ENCODE assay signal across 25 mouse cellular contexts in the genomic region with DNA sequence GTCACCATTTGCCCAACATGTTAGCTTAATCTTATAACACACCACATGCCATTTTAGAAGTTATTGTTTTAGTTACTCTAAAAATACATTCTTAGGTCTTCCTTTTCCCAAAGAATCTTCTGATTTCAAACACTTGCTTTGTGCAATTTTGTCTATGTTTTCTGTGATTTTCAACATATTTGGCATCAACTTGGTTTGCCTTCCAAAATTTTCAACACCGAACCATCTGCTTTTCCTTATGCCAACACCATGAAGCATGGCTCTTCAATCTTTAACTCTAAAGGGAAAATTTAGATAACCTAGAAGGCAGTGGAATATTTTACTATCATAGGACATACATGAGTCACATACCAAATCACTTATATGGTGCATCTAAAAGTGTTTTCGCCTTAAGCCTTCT. TPM values are rescaled to one million over a fixed set of nuclear protein-coding genes. Genes with fewer than 3 reads are reported as not detected.
DNase-seq lines count a peak whose midpoint lies in the region; ATAC-seq and TF ChIP-seq lines count a peak whose summit lies in the region.
"Had no signal": no experiment of that assay in that cellular context is flagged by ENCODE, and none has a peak within 500 bp of the region (broad histone marks: within the 10 kb centered on the region; RNA-seq: fewer than 3 reads in every experiment).

No protein-coding gene starts in this region.

- H3K4me1 ChIP-seq in forebrain, embryonic 15.5 days: 0 out of 2 replicates have a peak, but pooled peaks cover 6% of the 10 kb centered on the region
- H3K4me1 ChIP-seq in forebrain, embryonic 16.5 days (replicated peaks; ENCODE audit: control insufficient read depth, insufficient read depth, low read length): peaks cover 7% of the 10 kb centered on the region; the same call in 1 of the 2 replicates
- H3K4me1 ChIP-seq in liver, postnatal 0 days (ENCODE audit: insufficient read depth): no peaks in the 10 kb centered on the region
- H3K4me1 ChIP-seq: embryonic facial prominence, embryonic 12.5 days; forebrain, embryonic 12.5 days; heart, embryonic 15.5 days; hindbrain, embryonic 13.5 days; intestine, embryonic 15.5 days had no signal

- no peak; the same call in 1 of the 2 replicates for ATAC-seq in forebrain, embryonic 15.5 days (replicated peaks)
- ATAC-seq in forebrain, embryonic 16.5 days: no peak
- no peak for ATAC-seq in liver, postnatal 0 days
- ATAC-seq: activated CD4-positive, CD25-positive, alpha-beta regulatory T cell, adult 4 months; intestine, embryonic 15.5 days had no signal

- peak overlapping the region; percentile 56; the same call in 1 of the 2 replicates for H3K27ac ChIP-seq in forebrain, embryonic 15.5 days (replicated peaks)
- H3K27ac ChIP-seq in forebrain, embryonic 16.5 days (ENCODE audit: low read length): no peak overlapping the region
- H3K27ac ChIP-seq in left cerebral cortex, adult 2 months: peak overlapping the region; percentile 34; the same call in 1 of the 2 replicates
- H3K27ac ChIP-seq in liver, postnatal 0 days (ENCODE audit: low read depth): no peak overlapping the region
- H3K27ac ChIP-seq: embryonic facial prominence, embryonic 12.5 days; forebrain, embryonic 12.5 days; heart, adult 2 months; heart, embryonic 15.5 days; hindbrain, embryonic 13.5 days; intestine, embryonic 15.5 days had no signal

- H3K4me2 ChIP-seq in forebrain, embryonic 15.5 days (replicated peaks): no peak overlapping the region
- no peak overlapping the region for H3K4me2 ChIP-seq in forebrain, embryonic 16.5 days (ENCODE audit: low read length)
- no peak overlapping the region for H3K4me2 ChIP-seq in liver, postnatal 0 days (ENCODE audit: low read depth, low read length)
- H3K4me2 ChIP-seq: embryonic facial prominence, embryonic 12.5 days; forebrain, embryonic 12.5 days; heart, embryonic 11.5 days; heart, embryonic 15.5 days; hindbrain, embryonic 13.5 days; intestine, embryonic 15.5 days had no signal

- WGBS in forebrain, embryonic 15.5 days: 74% methylated on average over 2 of the region's 2 CpGs
- 85% methylated on average over 2 of the region's 2 CpGs for WGBS in forebrain, embryonic 16.5 days
- WGBS in liver, postnatal 0 days (ENCODE audit: insufficient replicate concordance): 83% methylated on average over 2 of the region's 2 CpGs

- H3K4me3 ChIP-seq in forebrain, embryonic 15.5 days: no peak overlapping the region
- H3K4me3 ChIP-seq in forebrain, embryonic 16.5 days (replicated peaks; ENCODE audit: low read length): no peak overlapping the region
- H3K4me3 ChIP-seq in left cerebral cortex, adult 2 months: no peak overlapping the region
- no peak overlapping the region for H3K4me3 ChIP-seq in liver, postnatal 0 days (ENCODE audit: low read depth, low read length)
- H3K4me3 ChIP-seq: embryonic facial prominence, embryonic 12.5 days; forebrain, embryonic 12.5 days; heart, adult 2 months; heart, embryonic 15.5 days; hindbrain, embryonic 13.5 days; intestine, embryonic 15.5 days had no signal

- no peak for TF ChIP-seq EP300 in liver, postnatal 0 days (IDR thresholded peaks at IDR 0.05; ENCODE audit: low read depth)

- DNase-seq in layer of hippocampus, adult 11-12 months (ENCODE audit: low spot score): peak; percentile 13
- DNase-seq in layer of hippocampus, postnatal 36 days: no peak
- DNase-seq in left cerebral cortex, adult 2 months (ENCODE audit: extremely low spot score in 1 of 2, low spot score in 2 of 2): no peak
- DNase-seq in left cerebral cortex, adult 8-10 months (ENCODE audit: low spot score in 2 of 2): no peak
- peak; percentile 56 for DNase-seq in telencephalon, adult 2 months (ENCODE audit: low read depth, low spot score)
- DNase-seq in liver, postnatal 0 days: no peak
- DNase-seq: adrenal gland, postnatal 25 days; cerebellum, adult 11-12 months; cerebellum, adult 9-10 months; cerebellum, postnatal 25 days; gastrocnemius, postnatal 14 days; heart, adult 2 months; heart, postnatal 14 days had no signal

- no peaks in the 10 kb centered on the region for H3K36me3 ChIP-seq in forebrain, embryonic 15.5 days
- H3K36me3 ChIP-seq in forebrain, embryonic 16.5 days (ENCODE audit: control insufficient read depth, insufficient read depth): no peaks in the 10 kb centered on the region
- H3K36me3 ChIP-seq in liver, postnatal 0 days (replicated peaks; ENCODE audit: insufficient read depth, low read length): no peaks in the 10 kb centered on the region
- H3K36me3 ChIP-seq: embryonic facial prominence, embryonic 12.5 days; forebrain, embryonic 12.5 days; heart, embryonic 15.5 days; hindbrain, embryonic 13.5 days; intestine, embryonic 15.5 days had no signal

- H3K9me3 ChIP-seq in forebrain, embryonic 15.5 days: no peaks in the 10 kb centered on the region
- no peaks in the 10 kb centered on the region for H3K9me3 ChIP-seq in forebrain, embryonic 16.5 days (ENCODE audit: control insufficient read depth, low read length)
- no peaks in the 10 kb centered on the region for H3K9me3 ChIP-seq in liver, postnatal 0 days (ENCODE audit: low read length)
- H3K9me3 ChIP-seq: embryonic facial prominence, embryonic 12.5 days; forebrain, embryonic 12.5 days; heart, embryonic 15.5 days; hindbrain, embryonic 13.5 days; intestine, embryonic 15.5 days had no signal

- TF ChIP-seq CTCF in left cerebral cortex, adult 2 months (IDR thresholded peaks at IDR 0.05): no peak
- no peak for TF ChIP-seq CTCF in liver, postnatal 0 days (IDR thresholded peaks at IDR 0.05; ENCODE audit: low read depth)

- no peaks in the 10 kb centered on the region for H3K27me3 ChIP-seq in forebrain, embryonic 15.5 days
- H3K27me3 ChIP-seq in forebrain, embryonic 16.5 days (replicated peaks; ENCODE audit: control insufficient read depth, insufficient read depth, low read length): no peaks in the 10 kb centered on the region
- no peaks in the 10 kb centered on the region for H3K27me3 ChIP-seq in liver, postnatal 0 days (ENCODE audit: insufficient read depth, low read length)
- H3K27me3 ChIP-seq: embryonic facial prominence, embryonic 12.5 days; forebrain, embryonic 12.5 days; heart, embryonic 15.5 days; hindbrain, embryonic 13.5 days; intestine, embryonic 15.5 days had no signal

- H3K9ac ChIP-seq in forebrain, embryonic 15.5 days (replicated peaks): no peak overlapping the region
- no peak overlapping the region for H3K9ac ChIP-seq in forebrain, embryonic 16.5 days (replicated peaks; ENCODE audit: low read depth, low read length)
- no peak overlapping the region for H3K9ac ChIP-seq in liver, postnatal 0 days (replicated peaks)
- H3K9ac ChIP-seq: embryonic facial prominence, embryonic 12.5 days; forebrain, embryonic 12.5 days; heart, embryonic 15.5 days; hindbrain, embryonic 13.5 days; intestine, embryonic 15.5 days had no signal

- intact Hi-C loops in left cerebral cortex, adult 2 months (cut with DNase I): no loop called here

RNA-seq across cellular contexts. Expression of a gene that starts 59.3 kb away (rescaled TPM):
- 15.5 and 17.4 TPM in 2 replicates for polyA plus RNA-seq in forebrain, embryonic 15.5 days (2015; fragmentation: Nextera tagmentation; extraction: Ambion mirVana)
- polyA plus RNA-seq in forebrain, embryonic 16.5 days (2015; fragmentation: Nextera tagmentation; extraction: Ambion mirVana): 22.9 TPM in 2 replicates
- total RNA-seq in layer of hippocampus, postnatal 36 days (2021): 10 to 100 TPM; 65.8 to 70.2 TPM
- total RNA-seq in left cerebral cortex, adult 2 months (2021): 10 to 100 TPM; 64.9 to 65.8 TPM
- total RNA-seq in left cerebral cortex, adult 8-10 months (2022): 10 to 100 TPM; 47.8 to 59.9 (median 55.6) TPM
- not detected in 2 replicates for polyA plus RNA-seq in liver, postnatal 0 days (2015; fragmentation: Nextera tagmentation; extraction: Ambion mirVana)
- total RNA-seq: heart, adult 2 months; heart, postnatal 14 days; hematopoietic stem cell, adult 5-6 weeks; MEL had no signal
- polyA plus RNA-seq: activated CD4-positive, CD25-positive, alpha-beta regulatory T cell, adult 4 months; gonadal fat pad, adult 2 months; heart, adult 2 months had no signal

Comparison
In these comparisons a context has a peak if more than half of its experiments do, and no peak if none do; other contexts are left out.
1. H3K27ac ChIP-seq: peak in forebrain, embryonic 15.5 days (single experiment) and left cerebral cortex, adult 2 months (single experiment); none in forebrain, embryonic 16.5 days (single experiment) and liver, postnatal 0 days (single experiment).
2. DNase-seq: peak in layer of hippocampus, adult 11-12 months (single experiment) and telencephalon, adult 2 months (single experiment); none in layer of hippocampus, postnatal 36 days (0 of 2), left cerebral cortex, adult 2 months (0 of 2), left cerebral cortex, adult 8-10 months (0 of 2) and liver, postnatal 0 days (single experiment).